Comparison of ENCODE assay signal across 10 mouse cellular contexts in the genomic region with DNA sequence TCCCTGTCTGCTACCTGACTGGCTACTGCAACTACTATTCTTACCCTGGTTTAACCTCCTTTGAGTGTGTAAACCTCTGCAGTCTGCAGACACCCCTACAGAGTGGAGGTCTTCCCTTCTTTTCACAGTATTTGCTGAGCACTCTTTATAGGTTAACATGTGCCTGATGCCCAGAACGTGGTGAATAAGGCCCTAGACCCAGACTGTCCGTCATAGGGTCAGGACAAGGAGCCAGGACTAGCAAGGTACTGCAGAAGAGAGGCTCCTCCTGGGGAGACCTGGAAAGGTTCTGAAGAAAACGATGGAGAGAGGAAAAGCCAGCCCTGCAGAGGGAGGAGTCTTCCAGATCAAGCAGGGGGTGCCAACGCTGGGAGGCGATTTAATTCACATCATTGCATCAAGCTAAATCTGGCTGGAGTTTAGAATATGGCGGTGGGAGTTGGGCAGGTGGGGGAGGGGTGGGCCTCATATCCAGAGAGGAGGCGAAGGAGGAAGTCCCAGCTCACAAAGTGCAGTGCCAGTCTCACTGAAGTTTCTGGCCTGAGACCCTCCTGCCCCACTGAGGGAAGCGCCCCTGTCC. TPM values are rescaled to one million over a fixed set of nuclear protein-coding genes. Genes with fewer than 3 reads are reported as not detected.
DNase-seq lines count a peak whose midpoint lies in the region; ATAC-seq and TF ChIP-seq lines count a peak whose summit lies in the region.
"Had no signal": no experiment of that assay in that cellular context is flagged by ENCODE, and none has a peak within 500 bp of the region (broad histone marks: within the 10 kb centered on the region; RNA-seq: fewer than 3 reads in every experiment).

No protein-coding gene starts in this region.

- H3K27ac ChIP-seq in liver, embryonic 14.5 days = no peak overlapping the region

- TF ChIP-seq EP300 in liver, embryonic 14.5 days (IDR thresholded peaks at IDR 0.05; ENCODE audit: low read depth) = no peak

- 20% methylated on average over 8 of the region's 8 CpGs for WGBS in liver, embryonic 14.5 days (ENCODE audit: insufficient replicate concordance)

- H3K4me3 ChIP-seq in erythroblast, embryonic 14.5 days (replicated peaks) = peak overlapping the region; percentile 33
- peak overlapping the region; percentile 1 to 17; a peak in 1 of 4 replicates for H3K4me3 ChIP-seq in liver, embryonic 14.5 days (ENCODE audit: insufficient read depth in 1 of 2, low read depth in 2 of 2, low read length in 2 of 2)

- H3K9me3 ChIP-seq in erythroblast, embryonic 14.5 days (ENCODE audit: control insufficient read depth, low read length) = peaks cover 16% of the 10 kb centered on the region; the same call in 1 of the 2 replicates
- H3K9me3 ChIP-seq in liver, embryonic 14.5 days (ENCODE audit: control insufficient read depth, low read length) = no peaks in the 10 kb centered on the region

- H3K4me2 ChIP-seq in liver, embryonic 14.5 days (ENCODE audit: low read depth) = peak overlapping the region; percentile 65

- peaks cover 8% of the 10 kb centered on the region for H3K4me1 ChIP-seq in erythroblast, embryonic 14.5 days (ENCODE audit: control insufficient read depth)
- H3K4me1 ChIP-seq in liver, embryonic 14.5 days (replicated peaks; ENCODE audit: control insufficient read depth in 2 of 2, insufficient read depth in 2 of 2, low read length in 1 of 2) = peaks cover 0 to 7% of the 10 kb centered on the region in 2 experiments; a peak in 2 of 4 replicates

- no peak for TF ChIP-seq CTCF in liver, embryonic 14.5 days (IDR thresholded peaks at IDR 0.05; ENCODE audit: low read depth)

- peaks cover 84% of the 10 kb centered on the region for H3K27me3 ChIP-seq in erythroblast, embryonic 14.5 days (ENCODE audit: control insufficient read depth)
- peaks cover 39% of the 10 kb centered on the region for H3K27me3 ChIP-seq in liver, embryonic 14.5 days (ENCODE audit: control insufficient read depth, insufficient read depth, low read length)

- H3K36me3 ChIP-seq in erythroblast, embryonic 14.5 days (ENCODE audit: control insufficient read depth) = no peaks in the 10 kb centered on the region
- H3K36me3 ChIP-seq in liver, embryonic 14.5 days (replicated peaks; ENCODE audit: control insufficient read depth, insufficient read depth, low read depth) = no peaks in the 10 kb centered on the region

- ATAC-seq in erythroblast, adult 5-6 weeks (replicated peaks; ENCODE audit: low FRiP score, poor library complexity, severe bottlenecking) = no peak
- ATAC-seq in liver, embryonic 14.5 days (ENCODE audit: insufficient read depth) = no peak

- no peak overlapping the region for H3K9ac ChIP-seq in liver, embryonic 14.5 days (replicated peaks)

- peak; percentile 29 for DNase-seq in right cerebral cortex, postnatal 14 days
- DNase-seq in right cerebral cortex, postnatal 36 days (ENCODE audit: low spot score in 2 of 2) = no peak
- DNase-seq in liver, embryonic 14.5 days (ENCODE audit: low read depth in 3 of 3, low spot score in 3 of 3) = no peak
- DNase-seq in adrenal gland, adult (ENCODE audit: inconsistent age in 2 of 2, low spot score in 1 of 2) = no peak
- DNase-seq in adrenal gland, adult 2 months = no peak
- no peak for DNase-seq in left cerebral cortex, adult 18-20 months (ENCODE audit: low spot score in 2 of 2)
- DNase-seq: kidney, adult 11 months had no signal

RNA-seq across cellular contexts. Expression of gene Igdcc4, which starts 2.0 kb away (rescaled TPM):
- not detected in 2 replicates for polyA plus RNA-seq in erythroblast, embryonic 14.5 days (2012)
- not detected in 2 replicates for total RNA-seq in erythroblast, adult 5-6 weeks (2015; ENCODE audit: low replicate concordance)
- total RNA-seq in erythroblast, adult 5-6 weeks (2017; ENCODE audit: low replicate concordance) = 0.56 TPM in 1 of 2 replicates, not detected in the other
- 4.6 and 4.9 TPM in 2 replicates for polyA plus RNA-seq in liver, embryonic 14.5 days (2012; rRNA removed)
- polyA plus RNA-seq in liver, embryonic 14.5 days (2014; fragmentation: Nextera tagmentation; extraction: Ambion mirVana) = 4.5 and 5.4 TPM in 2 replicates
- total RNA-seq in adrenal gland, adult 2 months (2021) = 10 to 100 TPM; 22.5 to 33.7 TPM
- polyA plus RNA-seq in adrenal gland, adult 2 months (2012; rRNA removed) = 37.5 and 38.9 TPM in 2 replicates
- total RNA-seq in left cerebral cortex, adult 18-20 months (2021) = 10 to 100 TPM; 28.0 to 30.6 TPM
- total RNA-seq: neutrophil, adult 5-6 weeks had no signal

RNA-seq across cellular contexts. Expression of gene Igdcc3, which starts 37.7 kb away (rescaled TPM):
- polyA plus RNA-seq in erythroblast, embryonic 14.5 days (2012) = not detected in 2 replicates
- not detected in 2 replicates for total RNA-seq in erythroblast, adult 5-6 weeks (2015; ENCODE audit: low replicate concordance)
- not detected in 2 replicates for total RNA-seq in erythroblast, adult 5-6 weeks (2017; ENCODE audit: low replicate concordance)
- 0.06 and 0.10 TPM in 2 replicates for polyA plus RNA-seq in liver, embryonic 14.5 days (2012; rRNA removed)
- 0.06 and 0.13 TPM in 2 replicates for polyA plus RNA-seq in liver, embryonic 14.5 days (2014; fragmentation: Nextera tagmentation; extraction: Ambion mirVana)
- total RNA-seq in adrenal gland, adult 2 months (2021) = 1 to 10 TPM; 1.1 to 1.4 TPM
- 2.6 and 4.8 TPM in 2 replicates for polyA plus RNA-seq in adrenal gland, adult 2 months (2012; rRNA removed)
- total RNA-seq in left cerebral cortex, adult 18-20 months (2021) = 1 to 10 TPM; 1.4 to 1.7 TPM

Comparison
In these comparisons a context has a peak if more than half of its experiments do, and no peak if none do; other contexts are left out.
1. RNA of gene Igdcc4, which starts 2.0 kb away (total RNA-seq): 22.5 to 33.7 TPM in adrenal gland, adult 2 months and 28.0 to 30.6 TPM in left cerebral cortex, adult 18-20 months; 0.56 TPM in erythroblast, adult 5-6 weeks; every median in the first group is over 10 times any median in the second.